Mouse (Mus musculus) R1 (cell line): ENCODE data around the gene 1700088E04Rik.

Source experiments
- DNase-seq: peaks from one replicate; pipeline ENCODE4 v3.0.0-alpha.2; 2018; ENCODE audit warnings: low read depth, low spot score

Gene 1700088E04Rik

DNA sequence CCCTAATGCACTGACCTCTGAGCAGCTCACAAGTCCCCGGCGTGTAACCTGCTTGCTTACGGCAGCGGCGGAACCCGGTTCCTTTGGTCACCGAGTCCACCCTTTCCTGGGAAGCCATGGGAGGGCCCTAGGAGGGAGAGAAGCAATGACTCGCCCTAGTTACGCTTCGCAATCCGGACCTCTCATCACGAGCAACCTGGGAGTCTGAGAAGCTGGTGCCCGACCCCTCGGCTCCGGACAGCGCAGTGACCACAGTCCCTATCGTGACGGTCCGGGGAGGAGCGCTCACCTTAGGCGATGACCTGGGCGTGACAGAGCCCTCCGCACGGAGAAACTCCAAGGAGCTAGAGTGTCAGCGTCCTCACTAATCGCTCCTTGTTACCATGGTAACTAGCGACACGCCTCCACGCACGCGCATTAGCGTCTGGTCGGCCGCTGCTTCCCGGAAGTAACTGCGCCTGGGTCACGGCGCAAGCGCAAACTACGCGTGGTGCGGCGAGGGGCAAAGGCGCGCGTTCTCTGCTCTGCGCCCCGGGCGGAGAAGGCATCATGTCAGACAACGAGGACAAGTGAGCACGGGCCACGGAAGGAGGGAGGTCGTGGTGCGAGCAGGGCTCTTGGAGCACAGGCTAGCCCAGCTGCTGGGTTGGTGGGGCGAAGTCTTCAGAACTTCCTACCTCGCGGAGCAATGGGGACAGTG is at the start of gene 1700088E04Rik, which contains the start of gene Polr2f:
Gene 1700088E04Rik, minus strand, starts transcription at position 388 of the 700 bp plus-strand sequence.
Gene Polr2f, plus strand, starts transcription at position 144 of the 700 bp plus-strand sequence.
- peak; percentile 96 for DNase-seq

DNA sequence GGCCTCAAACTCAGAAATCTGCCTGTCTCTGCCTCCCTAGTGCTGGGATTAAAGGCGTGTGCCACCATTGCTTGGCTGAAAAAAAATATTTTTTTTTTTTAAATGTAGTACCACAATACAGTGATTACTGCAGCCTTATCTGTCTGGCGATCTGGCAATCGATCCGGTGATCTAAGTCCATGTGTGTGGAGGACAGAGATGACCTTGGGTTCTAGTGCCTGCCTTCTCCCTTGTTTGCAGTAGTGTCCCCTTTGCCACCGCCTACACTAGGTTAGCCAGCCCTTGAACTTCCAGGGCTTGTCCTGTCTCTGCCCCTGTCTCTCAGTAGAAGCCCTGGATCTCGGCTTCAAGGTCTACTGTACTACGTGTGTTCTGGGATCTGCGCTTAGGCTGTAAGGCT is 46.8 kb upstream of the 1700088E04Rik start:
- DNase-seq: no peak

DNA sequence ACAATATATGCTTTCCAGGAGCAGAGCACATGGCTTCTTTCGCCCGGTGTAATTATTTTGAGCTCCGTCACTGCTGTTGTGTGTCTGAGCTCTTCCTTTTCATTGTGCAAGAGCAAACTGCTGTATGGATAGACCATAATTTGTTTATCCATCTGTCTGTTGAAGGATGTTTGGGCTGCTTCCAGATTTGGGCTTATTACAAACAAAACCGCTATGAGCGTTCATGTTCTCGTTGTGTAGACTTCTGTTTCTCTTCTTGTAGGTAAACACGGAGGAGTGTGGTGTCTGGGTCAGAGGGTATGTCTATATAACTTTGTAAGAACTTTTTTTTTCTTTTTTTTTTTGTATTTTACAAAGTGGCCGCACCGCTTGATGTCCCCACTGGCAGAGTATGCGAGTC is 44.2 kb upstream of the 1700088E04Rik start:
- no peak for DNase-seq

- no peak for DNase-seq
Observed at GRCm38 (mm10) chr15:79176905-79177304, 35.9 kb upstream of the 1700088E04Rik start.

- DNase-seq: no peak
Observed at GRCm38 (mm10) chr15:79166712-79167111, 25.7 kb upstream of the 1700088E04Rik start.

- DNase-seq: no peak
Observed at GRCm38 (mm10) chr15:79165140-79165539, 24.1 kb upstream of the 1700088E04Rik start, which contains the start of gene Sox10. Sox10 (minus strand) TSS chr15:79165240.

DNA sequence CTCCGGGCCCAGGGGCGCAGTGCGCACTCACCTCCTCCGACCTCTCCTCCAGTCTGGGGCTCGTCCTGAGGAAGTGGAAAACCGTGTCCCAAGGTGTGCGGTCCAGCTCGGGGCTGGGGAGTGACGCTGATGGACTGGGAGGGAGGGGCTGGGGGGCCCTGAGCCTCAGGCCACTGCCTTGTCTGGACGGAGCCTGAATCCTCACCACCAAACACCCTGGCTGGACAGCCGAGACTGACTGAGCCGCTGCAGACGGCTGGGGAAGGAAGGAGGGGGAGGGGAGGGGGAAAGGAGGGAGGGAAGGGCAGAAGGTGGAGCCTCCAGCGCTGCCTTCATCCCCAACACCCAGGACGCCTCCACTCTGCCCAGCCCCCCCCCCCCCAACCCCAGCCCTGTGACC is 23.2 kb upstream of the 1700088E04Rik start:
- peak; percentile 29 for DNase-seq

DNA sequence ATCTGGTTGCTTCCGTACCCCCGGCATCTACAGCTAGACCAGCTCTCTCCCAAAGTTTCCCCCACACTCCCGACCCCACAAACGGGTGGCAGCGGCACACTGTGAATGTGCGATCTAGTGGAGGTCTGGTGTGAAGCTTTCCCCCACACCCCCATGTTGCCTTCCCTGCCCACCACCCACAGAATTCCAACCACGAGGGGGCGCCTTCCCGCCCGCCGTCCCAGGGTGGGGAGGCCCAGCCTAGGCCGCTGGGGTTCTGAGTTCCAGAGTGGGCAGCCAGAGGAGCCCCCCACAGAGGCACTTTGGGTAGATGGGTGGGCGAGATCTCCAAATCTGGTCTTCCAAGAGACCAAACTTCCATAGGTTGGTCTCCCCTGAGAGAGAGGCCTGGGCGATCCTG is 21.8 kb upstream of the 1700088E04Rik start:
- peak; percentile 61 for DNase-seq

DNA sequence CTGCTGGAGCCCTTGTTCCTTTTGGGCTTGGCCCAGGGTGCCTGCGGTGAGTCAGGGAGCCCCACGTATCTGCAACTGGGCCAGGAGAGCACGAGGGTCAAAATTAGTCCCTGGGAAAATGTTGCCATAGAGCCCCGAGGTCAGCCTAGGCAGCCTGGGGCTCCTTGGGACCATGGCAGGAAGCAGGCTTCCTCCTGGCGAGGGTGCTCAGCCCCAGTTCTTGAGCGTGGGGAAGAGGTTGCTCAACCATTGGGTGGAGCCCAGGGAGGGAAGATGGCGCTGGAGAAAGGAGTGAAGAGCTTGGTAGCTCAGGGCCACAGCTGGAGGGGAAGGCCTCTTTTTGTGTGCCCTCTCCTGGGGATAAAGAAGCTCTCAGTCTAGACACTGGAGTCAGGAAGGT is 21.2 kb upstream of the 1700088E04Rik start:
- no peak for DNase-seq

DNA sequence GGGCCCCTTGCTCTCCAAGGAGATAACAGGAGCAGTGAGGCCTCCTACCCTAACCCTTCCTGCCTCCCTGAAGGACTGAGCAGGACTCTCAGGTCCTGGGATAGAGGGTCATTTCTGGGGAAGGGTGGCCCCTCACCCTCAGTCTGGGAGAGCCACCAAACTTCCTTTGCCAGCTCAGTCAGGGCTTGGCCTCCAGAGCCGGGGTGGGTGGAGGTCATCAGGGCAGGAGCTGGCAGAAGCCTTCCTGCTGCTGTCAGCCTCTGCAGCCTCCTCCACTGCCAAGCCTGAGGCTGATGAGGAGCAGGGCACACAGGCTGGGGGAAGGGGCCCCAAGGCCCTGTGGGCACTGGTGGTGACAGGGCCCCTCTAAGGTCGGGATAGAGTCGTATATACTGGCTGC is 14.5 kb upstream of the 1700088E04Rik start:
- DNase-seq: no peak

GRCm38 (mm10) chr15:79152709-79153108 is 11.7 kb upstream of the 1700088E04Rik start:
- no peak for DNase-seq

DNA sequence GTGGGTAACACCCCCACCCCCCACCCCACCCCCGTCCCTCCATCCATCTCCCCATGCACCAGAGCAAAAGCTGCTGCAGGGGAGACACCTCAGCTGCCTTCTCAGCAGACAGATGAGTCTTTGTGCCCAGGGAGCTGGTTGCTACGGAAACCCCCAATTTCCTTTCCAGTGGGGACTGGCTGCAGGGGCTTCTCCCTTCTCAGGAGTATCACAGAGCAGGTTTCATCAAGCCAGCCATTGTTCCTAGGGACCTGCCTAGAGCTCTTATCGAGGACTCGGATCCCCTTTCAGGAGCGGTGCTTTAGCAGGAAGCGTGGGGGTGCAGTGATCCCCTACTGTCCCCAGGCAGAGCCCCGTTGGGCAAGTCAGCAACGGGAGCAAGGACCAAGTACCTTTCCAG is 10.8 kb upstream of the 1700088E04Rik start:
- peak; percentile 52 for DNase-seq

DNA sequence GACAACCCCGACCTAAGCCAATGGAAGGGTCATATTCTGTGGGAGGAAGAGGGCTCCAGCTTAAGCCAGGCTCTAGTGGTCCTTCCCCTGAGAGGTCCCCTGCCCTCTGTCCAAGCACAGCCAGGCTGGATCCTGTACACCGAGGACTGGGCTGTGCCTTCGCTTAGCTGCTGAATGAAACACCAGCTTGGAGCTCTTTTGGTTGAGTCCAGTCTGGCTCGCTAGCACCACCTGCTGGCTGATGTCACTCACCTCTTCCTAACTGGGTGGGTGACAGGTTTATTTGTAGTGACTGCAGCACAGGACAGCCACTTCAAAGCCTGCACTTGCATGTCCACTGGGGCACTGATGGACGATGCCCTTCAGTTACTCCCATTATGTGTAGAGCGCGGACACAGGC is 7.5 kb upstream of the 1700088E04Rik start:
- peak; percentile 85 for DNase-seq

DNA sequence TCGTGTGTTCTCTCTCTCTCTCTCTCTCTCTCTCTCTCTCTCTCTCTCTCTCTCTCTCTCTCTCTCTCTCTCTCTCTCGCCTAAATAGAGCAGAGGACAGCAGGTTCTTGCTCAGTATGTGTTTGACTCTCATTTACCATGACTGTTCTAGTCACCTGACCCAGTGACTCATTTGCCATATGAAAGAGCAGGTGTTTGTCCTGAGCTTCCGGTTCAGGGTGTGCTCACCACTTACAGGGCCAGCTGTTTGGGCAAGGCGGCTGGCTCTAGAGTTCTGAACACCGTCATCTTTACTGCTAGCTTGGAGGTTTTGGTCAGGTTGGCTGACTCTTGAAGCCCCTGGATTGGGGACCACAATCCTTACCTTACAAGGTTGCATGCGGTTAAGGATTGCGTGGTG is 4.5 kb upstream of the 1700088E04Rik start:
- DNase-seq: peak; percentile 56

GRCm38 (mm10) chr15:79144021-79144420 is 3.0 kb upstream of the 1700088E04Rik start:
- no peak for DNase-seq

DNA sequence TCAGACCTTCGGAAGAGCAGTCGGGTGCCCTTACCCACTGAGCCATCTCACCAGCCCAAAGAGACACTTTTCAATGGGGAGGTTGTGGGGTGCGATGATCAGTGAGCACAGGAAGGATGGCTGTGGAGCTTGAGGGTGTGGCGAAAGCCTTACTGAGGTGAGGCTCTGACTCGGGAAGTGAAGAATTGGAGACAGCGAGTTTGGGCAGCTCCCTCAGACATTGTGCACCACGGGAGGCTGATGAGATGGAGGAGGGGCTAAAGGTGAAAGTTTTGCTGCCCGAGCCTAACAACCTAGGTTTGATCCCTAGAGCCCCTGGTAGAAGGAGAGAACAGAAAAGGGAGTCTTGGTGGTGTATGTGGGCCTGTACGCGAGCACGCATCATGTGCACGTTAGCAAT is 2.3 kb upstream of the 1700088E04Rik start:
- peak; percentile 92 for DNase-seq

GRCm38 (mm10) chr15:79141566-79141917 is 489 bp upstream of the 1700088E04Rik start:
- no peak for DNase-seq

DNA sequence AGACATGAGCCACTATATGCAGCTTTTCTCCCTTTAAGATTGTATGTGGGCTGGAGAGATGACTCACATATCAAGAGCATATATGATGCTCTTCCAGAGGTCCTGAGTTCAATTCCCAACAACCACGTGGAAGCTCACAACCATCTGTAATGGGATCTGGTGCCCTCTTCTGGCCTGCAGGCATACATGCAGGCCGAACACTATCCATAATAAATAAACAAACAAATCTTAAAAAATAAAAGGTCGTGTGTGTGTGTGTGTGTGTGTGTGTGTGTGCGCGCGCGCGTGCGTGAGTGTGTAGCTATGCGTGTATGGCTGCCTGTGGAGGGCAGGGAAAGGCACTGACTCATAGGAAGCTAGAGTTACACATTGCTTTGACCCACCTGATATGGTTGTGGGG is 1.4 kb downstream of the 1700088E04Rik start:
- DNase-seq: peak; percentile 55

GRCm38 (mm10) chr15:79135783-79136575 is 5.1 kb downstream of the 1700088E04Rik start:
- DNase-seq: no peak

DNA sequence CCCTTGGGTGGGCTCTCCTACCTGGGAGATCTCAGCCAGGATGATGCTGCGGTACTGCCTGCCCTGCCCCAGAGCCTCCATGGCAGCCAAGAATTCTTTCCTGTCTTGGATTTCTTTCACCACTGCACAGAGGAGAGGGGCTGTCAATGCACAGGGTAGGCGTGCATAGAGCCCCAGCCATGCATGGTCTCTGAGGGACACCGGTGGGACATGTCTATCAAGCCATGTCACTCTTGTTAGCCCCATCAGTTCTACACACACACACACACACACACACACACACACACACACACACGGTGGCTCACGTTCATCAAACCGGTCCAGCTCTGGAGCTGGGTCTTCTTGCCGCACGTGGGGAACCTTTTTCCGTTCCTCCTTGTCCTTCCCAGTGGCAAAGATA is 5.7 kb downstream of the 1700088E04Rik start:
- no peak for DNase-seq

- no peak for DNase-seq
Observed at GRCm38 (mm10) chr15:79134496-79135270, 6.4 kb downstream of the 1700088E04Rik start.

DNA sequence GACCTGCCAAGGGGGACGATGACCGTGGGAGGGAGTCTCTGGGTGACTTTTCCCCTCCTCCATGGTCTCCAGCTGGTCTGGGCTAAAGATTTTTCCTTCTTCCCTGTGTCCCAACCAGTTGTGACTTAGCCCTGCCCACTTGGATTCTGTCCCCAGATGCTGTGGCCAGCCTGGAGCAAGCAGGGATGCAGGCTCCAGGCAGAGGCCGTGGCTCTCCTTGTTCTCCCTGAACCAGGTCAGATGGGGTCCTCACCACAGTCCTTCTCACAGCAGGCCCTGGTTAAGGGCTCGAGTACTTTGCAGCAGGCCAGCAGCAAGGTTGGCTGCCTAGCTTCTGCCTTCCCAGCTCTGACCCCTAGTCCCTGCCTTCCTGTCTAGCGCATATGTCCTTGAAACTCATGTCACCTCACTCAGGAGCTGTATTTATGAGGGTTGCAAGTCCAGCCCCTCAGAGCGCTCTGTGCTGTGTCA is 7.8 kb downstream of the 1700088E04Rik start:
- DNase-seq: no peak
